ENCODE assay signal across 8 mouse cellular contexts in the genomic region with DNA sequence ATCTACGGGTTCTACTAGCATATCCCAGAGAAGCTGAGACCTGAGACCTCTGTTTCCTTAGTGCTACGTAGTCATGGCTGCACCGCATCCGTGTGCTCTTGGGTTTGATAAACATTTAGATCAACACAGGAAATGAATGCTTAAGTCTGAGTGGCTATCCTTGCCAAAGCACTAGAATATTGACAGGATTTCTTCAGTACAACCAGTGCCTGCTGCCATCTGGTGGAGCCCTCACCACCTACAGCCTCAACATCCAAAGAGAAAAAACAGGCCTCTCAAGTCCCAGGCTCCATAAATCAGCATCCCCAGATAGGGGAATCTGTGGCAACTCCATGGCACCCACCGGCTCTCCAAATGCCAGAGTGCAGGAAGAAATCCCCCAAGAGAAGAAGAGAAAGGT. TPM values are rescaled to one million over a fixed set of nuclear protein-coding genes. Genes with fewer than 3 reads are reported as not detected.
DNase-seq lines count a peak whose midpoint lies in the region; ATAC-seq lines count a peak whose summit lies in the region.

No protein-coding gene starts in this region.

- H3K9me3 ChIP-seq in intestine, embryonic 16.5 days (ENCODE audit: control insufficient read depth, low read length) = no peaks in the 10 kb centered on the region

- no peak overlapping the region for H3K4me3 ChIP-seq in intestine, embryonic 16.5 days (ENCODE audit: low read length)

- 31% methylated on average over 5 of the region's 5 CpGs for WGBS in intestine, embryonic 16.5 days

- peaks cover 6% of the 10 kb centered on the region; the same call in 1 of the 2 replicates for H3K36me3 ChIP-seq in intestine, embryonic 16.5 days (ENCODE audit: control insufficient read depth, insufficient read depth, low read length)

- peak; percentile 16 for DNase-seq in ovary, adult 18-20 months (ENCODE audit: low spot score)
- no peak for DNase-seq in ovary, postnatal 10 days (ENCODE audit: low spot score)
- peak; percentile 61 to 70 for DNase-seq in cerebellum, adult 18-20 months
- DNase-seq in left cerebral cortex, postnatal 4 days = peak; percentile 74
- peak; percentile 5 for DNase-seq in naive thymus-derived CD4-positive, alpha-beta T cell, adult 2 months (ENCODE audit: low read depth)
- DNase-seq in thymus, postnatal 36 days = peak; percentile 34 to 43

- H3K4me2 ChIP-seq in intestine, embryonic 16.5 days (ENCODE audit: low read depth, low read length) = no peak overlapping the region

- no peaks in the 10 kb centered on the region for H3K27me3 ChIP-seq in intestine, embryonic 16.5 days (replicated peaks; ENCODE audit: control insufficient read depth, insufficient read depth, low read length)

- no peak overlapping the region for H3K27ac ChIP-seq in intestine, embryonic 16.5 days (ENCODE audit: low read length)

- H3K4me1 ChIP-seq in intestine, embryonic 16.5 days (ENCODE audit: control insufficient read depth, insufficient read depth, low read length) = no peaks in the 10 kb centered on the region

- no peak overlapping the region for H3K9ac ChIP-seq in intestine, embryonic 16.5 days (ENCODE audit: low read depth, low read length)

- intact Hi-C loops in left cerebral cortex, postnatal 4 days (cut with DNase I) = loop anchor here (2.0 to 10.0 kb wide), 3 partner anchors 289 to 591 kb away; partner anchors contain the start of gene Slc22a23

- ATAC-seq in frontal cortex, adult (ENCODE audit: low TSS enrichment) = peak; percentile 97
- peak; percentile 40; the same call in 1 of the 2 replicates for ATAC-seq in intestine, embryonic 16.5 days

RNA-seq across cellular contexts. Expression of gene Pxdc1, which starts 17.3 kb away (rescaled TPM):
- polyA plus RNA-seq in intestine, embryonic 16.5 days (2015; fragmentation: Nextera tagmentation; extraction: Ambion mirVana) = 22.6 and 25.6 TPM in 2 replicates
- total RNA-seq in left cerebral cortex, postnatal 4 days (2021) = 1 to 10 TPM; 4.6 to 6.4 TPM
